Mouse (Mus musculus) heart, postnatal 4 days (tissue): Measurements from ENCODE around the gene Csf1. TPM values are rescaled to one million over a fixed set of nuclear protein-coding genes. Genes with fewer than 3 reads are reported as not detected.

Experiments
- DNase-seq: peaks from one replicate; pipeline ENCODE4 v3.0.0; 2021
- total RNA-seq, 2 experiments: library from RNA; stranded (reverse); gene quantifications; 2 replicates each; pipeline ENCODE4 v1.2.3; 2021

The Csf1 gene
- total RNA-seq, 2 experiments from 2014 or later = 14.8 to 15.4 TPM

DNA sequence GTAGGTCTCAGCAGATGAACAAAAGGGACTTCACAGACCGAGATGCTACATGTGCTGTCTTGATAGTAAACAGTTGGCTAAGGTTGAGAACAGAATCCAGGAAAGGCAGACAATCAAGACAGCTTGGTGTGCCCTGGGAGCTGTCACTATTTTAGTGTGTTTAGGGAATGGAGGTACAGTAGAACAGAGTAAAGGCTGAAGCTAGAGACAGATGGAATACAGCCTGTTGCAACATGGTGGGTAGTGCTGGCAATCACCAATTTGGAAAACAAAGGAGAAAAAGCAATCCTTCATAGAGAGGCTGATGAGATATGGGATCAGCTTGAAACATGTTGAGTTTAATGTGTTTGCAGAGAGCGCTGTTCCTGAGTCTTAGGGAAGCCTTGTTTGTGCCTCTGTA, 59.6 kb downstream of the Csf1 start:
- DNase-seq = no peak

DNA sequence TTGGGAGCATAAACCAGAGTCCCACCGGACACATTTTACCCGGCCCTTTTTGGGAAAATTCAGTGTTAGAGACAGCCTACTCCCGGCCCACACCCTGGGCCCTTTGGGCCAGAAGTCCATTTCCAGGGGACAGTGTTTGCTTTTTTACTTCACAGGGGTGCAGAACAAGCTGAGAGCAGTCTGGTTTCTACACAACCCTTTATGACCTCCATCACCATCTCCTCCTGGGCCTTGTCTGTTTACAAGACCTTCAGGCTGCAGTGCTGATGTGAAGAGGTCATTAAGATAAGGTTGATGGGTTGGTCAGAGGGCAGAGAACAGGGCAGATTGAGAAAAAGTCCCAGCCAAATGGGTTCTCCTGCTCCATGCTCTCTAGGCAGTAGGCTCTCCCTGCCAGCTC, 63.4 kb downstream of the Csf1 start:
- DNase-seq = no peak

DNA sequence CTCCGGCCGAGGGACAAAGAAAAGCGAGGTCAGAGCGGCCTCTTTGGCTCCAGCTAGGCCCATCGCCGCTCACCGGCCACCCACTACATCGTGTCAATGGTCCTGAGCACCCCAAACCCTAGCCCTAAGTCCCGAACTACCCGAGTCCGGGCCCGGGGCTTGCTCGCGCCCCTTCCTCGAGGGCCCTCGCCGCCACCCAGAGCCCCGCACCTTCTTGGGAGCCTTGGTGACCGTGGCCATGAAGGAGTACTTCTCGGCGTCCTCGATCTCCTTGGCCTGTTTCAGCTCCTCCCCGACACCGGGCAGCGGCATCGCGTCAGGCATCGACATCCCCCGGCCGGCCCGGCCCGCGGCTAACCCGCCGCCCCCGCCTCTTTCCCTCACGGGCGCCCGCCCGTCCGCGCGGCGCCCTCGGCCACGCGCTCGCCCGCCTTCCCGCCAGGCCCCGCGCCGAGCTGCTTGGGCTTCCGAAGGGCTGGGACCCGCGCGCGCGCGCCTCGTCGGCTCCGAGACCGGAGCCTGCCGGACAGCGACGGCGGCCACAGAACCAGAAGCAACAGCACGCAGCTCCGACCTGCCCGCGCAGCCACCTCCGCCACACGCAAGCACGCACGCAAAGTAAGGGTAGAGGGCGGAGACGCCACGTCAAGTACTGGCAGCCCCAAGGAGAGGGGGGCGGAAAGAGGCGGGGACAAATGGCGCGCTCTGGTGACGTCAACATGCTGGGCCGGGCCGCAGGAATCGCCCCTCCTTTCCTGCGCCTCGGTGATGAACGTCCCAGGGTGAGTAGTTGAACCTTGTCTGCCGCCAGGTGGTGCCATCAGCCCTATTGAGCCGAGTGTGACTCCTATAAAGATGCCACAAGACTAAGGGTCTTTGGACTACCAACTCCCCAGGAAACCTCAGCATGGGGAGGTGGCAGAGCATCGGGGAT, 64.1 kb downstream of the Csf1 start, which contains the start of gene Ahcyl1:
Ahcyl1 (minus strand) TSS at position 613 of the 934 bp plus-strand sequence.
- peak; percentile 99 for DNase-seq

DNA sequence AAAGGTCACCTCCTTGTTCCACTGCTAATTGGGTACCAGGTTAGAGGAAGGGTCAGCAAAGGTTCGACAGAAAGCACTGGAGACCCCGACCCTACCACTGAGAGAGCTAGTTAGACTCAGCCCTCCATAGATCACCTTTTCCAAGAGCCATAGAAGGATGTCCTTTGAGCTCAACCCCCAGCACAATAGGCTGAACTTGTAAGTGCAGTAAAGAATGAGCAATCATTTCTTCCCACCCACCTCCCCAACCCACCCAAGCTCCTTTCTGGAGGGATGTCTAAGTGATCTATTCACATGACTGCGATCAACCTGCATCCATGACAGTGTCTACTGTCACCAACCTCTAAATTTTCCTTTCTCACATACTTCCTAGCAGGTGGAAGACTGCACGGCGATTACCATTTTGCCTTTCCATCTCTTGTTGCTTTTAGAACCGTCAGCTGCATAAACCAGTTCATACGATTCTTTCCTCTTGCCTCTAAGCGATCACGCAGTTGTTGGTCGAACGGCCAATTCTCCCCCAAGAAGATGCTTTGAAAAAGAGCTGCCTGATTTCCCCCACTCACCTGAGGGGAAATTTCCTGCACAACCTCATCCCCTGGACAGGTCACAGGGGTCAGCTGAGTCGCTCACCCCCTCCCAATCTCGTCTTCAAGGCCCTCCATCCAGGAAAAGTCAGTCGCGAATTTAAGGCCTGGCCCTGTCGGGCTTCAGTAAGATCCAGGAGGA, 64.9 kb downstream of the Csf1 start:
- no peak for DNase-seq

DNA sequence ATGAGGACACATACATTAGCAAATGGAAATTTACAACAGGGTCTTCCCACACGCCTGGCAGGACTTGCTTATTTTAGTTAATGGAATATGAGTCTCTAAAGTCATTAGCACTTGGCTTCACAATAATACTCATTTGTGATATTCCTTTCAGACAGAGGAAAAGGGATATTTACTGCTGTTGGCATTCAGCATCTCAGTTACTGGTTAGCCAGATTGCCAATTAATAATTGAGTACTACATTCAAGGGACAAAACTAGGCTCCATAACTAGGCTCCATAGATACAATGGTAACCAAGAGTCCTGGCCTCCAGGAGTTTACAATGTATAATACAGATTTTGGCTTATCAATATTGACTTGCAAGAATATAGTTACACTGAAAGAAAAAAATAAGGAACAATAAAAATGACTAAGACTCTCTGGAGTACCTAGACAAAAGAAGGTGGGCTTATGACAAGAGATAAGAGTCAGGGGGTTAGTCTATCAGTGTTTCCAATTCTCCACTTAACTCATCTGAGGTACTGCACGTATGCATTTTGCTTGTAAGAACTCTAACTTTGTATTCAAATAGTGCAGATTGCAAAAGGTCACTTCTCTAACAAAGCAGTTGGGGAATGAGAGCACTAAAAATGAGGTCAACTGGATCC, 65.9 kb downstream of the Csf1 start:
- DNase-seq = no peak

Other genes starting within 250 kb of the Csf1 start
- 1 to 10 TPM; 4.7 to 5.2 TPM for gene Slc6a17, start 242.5 kb downstream of the Csf1 start, total RNA-seq
- not detected for gene Ubl4b, start 205.4 kb downstream of the Csf1 start, total RNA-seq
- not detected for gene Alx3, start 165.4 kb downstream of the Csf1 start, total RNA-seq
- not detected for gene Gm10961, start 129.1 kb downstream of the Csf1 start, total RNA-seq
- gene Strip1, start 128.8 kb downstream of the Csf1 start, total RNA-seq = 10 to 100 TPM; 34.8 to 38.0 TPM
- 10 to 100 TPM; 92.0 to 95.7 TPM for gene Ahcyl1, start 63.9 kb downstream of the Csf1 start, total RNA-seq
- gene Eps8l3, start 116.8 kb upstream of the Csf1 start, total RNA-seq = not detected
- gene Gstm5, start 135.4 kb upstream of the Csf1 start, total RNA-seq = 10 to 100 TPM; 48.2 to 50.6 TPM
- gene Gstm7, start 171.3 kb upstream of the Csf1 start, total RNA-seq = 10 to 100 TPM; 23.0 to 23.2 TPM
- gene Gstm6, start 183.3 kb upstream of the Csf1 start, total RNA-seq = 1 to 10 TPM; 4.1 to 4.5 TPM
- gene Gstm3, start 208.8 kb upstream of the Csf1 start, total RNA-seq = not detected
- 10 to 100 TPM; 43.2 to 43.6 TPM for gene Gstm2, start 226.0 kb upstream of the Csf1 start, total RNA-seq